Mouse (Mus musculus) CD8-positive naive resting alpha-beta T cell, adult 2 months (primary cell): ENCODE measurements around the gene Kmt2d.
A peak's percentile ranks its signal among the peaks of the same experiment; 100 is the strongest.

Experiments used
- DNase-seq, 2 experiments: peaks; one replicate each; pipeline ENCODE4 v3.0.0; 2022; ENCODE audit warnings: low read depth in 2 of 2, low spot score in 2 of 2

Gene Kmt2d

GRCm38 (mm10) chr15:98802926-98803325 is 68.1 kb downstream of the Kmt2d start:
- no peak for DNase-seq

DNA sequence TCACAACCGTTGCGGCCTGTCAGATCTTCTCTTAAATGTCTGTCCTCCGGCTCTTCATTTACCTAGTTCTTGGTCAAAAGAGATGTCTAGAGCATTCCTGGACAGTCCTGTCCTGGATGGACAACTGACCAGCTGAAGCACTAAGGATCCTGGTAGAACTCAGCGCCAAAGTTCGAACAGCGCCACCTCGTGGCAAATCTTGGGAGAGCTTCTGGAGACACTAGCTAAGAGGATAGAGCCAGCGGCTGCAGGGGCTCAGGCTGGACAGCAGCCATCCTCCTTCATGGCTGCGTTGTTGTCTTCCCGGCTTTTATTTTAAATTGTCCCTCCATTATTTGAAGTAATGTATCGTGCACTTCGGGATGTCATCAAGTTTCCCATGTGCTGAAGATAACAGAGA is 71.6 kb downstream of the Kmt2d start:
- DNase-seq: peak; percentile 73 to 74

DNA sequence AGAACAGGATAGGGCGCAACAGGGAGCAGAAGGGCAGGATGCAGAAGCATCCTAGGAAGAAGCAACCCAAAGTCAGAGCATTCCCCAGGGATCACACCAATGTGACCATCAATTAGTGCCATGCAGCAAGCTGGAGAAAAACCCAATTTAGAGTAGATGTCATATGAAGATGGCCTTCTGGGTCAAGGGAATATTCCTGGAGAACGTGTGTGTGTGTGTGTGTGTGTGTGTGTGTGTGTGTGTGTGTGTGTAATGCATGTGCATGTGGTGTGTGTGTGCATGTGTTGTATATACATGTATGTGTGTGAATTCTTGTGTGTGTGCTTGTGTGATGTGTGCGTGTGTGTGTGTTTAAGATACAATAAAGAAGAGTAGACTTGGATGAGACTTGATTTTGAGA is 72.1 kb downstream of the Kmt2d start:
- no peak for DNase-seq

DNA sequence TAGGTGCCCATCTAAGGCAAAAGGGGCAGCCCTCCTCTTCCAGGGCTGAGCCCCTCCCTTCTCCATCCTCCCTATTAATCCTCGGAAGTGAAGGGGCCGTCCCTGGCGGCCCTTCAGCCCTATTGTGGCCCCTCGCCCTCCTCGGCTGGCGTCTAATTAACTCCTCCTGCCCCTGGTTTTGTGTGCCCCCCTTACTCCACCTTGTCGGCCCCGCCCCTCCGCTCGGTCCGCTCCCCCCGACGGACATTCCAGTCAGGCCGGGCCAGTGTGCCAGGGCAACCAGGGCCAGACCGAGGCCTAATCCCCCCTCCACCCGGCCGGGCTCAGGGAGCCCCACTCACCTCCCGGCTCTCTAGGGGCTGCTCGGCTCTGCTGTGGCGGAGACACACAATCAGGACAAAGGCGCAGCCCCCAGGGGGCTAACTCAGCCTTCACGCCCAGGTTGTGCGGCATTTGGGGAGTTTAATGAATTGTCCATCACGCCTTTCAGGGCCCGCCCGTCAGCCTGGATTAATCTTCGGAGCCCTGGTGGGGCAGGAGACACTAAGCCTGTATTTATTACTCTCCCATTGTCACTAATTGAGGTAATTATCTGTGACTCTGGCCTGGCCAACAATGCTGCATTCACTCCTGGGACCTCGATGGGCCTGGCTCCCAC is 73.0 kb downstream of the Kmt2d start:
- no peak for DNase-seq

DNA sequence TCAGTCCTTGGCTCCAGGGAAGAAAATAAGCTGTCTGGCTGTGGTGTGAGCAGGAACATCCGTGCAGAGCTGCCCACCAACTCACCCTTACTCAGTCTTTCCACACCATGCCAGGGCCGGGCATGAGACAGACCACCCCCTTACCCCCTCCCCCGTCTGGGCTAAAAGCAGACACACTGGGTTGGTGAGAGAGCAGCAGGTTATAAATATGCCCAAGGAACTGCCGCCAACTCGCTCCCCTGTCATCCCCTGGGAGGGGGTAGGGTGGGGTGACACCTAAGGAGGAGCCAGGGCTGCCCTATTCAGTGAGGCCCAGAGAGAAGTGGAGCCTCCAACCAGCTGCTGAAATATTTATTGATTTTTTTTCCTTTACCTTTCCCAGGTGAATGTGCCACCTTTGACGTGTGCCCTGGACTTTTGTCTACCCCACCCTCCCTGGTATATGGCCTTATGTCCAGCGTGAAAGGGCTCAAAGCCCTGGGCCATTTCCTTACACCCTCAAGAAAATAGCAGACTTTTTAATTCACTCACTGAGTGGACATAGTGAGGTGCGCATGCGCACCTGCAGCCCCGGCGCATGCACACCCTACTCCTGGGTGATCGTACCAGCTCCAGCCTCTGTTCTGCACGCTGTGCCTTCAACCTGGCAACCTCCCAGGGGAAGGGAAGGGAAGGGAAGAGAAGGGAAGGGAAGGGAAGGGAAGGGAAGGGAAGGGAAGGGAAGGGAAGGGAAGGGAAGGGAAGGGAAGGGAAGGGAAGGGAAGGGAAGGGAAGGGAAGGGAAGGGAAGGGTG is 74.0 kb downstream of the Kmt2d start:
- DNase-seq: no peak

DNA sequence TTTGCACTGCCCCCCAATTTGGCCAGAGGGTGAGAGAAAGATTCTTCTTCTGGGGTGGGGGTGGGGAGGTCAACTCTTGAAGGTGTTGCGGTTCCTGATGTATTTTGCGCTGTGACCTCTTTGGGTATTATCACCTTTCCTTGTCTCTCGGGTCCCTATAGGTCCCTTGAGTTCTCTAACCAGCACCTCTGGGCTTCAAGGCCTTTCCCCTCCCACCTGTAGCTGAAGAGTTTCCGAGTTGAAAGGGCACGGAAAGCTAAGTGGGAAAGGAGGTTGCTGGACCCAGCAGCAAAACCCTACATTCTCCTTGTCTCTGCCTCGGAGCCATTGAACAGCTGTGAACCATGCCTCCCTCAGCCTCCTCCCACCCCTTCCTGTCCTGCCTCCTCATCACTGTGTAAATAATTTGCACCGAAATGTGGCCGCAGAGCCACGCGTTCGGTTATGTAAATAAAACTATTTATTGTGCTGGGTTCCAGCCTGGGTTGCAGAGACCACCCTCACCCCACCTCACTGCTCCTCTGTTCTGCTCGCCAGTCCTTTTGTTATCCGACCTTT is 77.8 kb downstream of the Kmt2d start:
- DNase-seq: no peak

GRCm38 (mm10) chr15:98792233-98793020 is 78.6 kb downstream of the Kmt2d start:
- DNase-seq: no peak

DNA sequence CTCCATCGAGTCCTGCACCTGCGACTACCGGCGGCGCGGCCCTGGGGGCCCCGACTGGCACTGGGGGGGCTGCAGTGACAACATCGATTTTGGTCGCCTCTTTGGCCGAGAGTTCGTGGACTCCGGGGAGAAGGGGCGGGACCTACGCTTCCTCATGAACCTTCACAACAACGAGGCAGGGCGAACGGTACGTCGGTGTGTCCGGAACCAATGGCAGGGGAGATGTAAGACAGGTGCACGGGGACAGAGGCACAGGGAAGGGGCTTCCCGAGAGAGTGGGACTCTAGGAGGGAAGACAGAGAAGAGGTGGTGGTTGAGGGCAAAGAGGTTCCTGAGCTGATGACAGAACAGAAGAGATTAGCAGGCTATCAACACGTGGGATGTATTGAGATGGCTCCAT is 79.2 kb downstream of the Kmt2d start:
- DNase-seq: no peak

DNA sequence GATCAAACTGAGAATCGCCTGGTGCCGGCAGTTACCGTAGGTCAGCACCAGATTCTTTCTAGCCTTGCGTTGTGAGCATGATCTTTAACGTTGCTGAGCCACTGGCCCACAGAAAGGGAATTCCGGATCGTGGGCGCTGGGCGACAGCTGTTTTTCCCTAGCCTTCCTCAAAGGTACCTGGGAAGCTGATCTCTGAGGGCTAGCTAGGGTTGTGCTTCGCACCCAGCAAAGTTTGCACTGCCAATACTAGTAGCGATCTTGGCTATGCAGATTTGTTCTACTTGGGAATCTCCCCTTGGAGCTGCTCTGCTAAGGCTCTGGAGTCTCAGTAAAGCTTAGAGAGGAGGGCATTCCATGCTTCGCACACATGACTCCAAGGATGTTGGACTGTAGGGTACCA is 79.8 kb downstream of the Kmt2d start:
- DNase-seq: no peak

DNA sequence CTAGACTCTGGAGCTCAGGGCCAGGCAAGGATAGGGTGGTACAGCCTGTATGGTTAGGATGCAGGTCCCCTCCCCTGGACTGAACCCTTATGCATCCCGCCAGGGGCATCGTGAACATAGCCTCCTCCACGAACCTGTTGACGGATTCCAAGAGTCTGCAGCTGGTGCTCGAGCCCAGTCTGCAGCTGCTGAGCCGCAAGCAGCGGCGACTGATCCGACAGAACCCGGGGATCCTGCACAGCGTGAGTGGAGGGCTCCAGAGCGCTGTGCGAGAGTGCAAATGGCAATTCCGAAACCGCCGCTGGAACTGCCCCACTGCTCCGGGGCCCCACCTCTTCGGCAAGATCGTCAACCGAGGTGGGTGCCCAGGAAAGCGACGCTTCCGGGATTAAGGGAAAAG is 80.2 kb downstream of the Kmt2d start:
- no peak for DNase-seq

GRCm38 (mm10) chr15:98789661-98790535 is 81.1 kb downstream of the Kmt2d start, which contains the start of gene Wnt1:
Gene Wnt1 (plus strand): TSS chr15:98789857.
- peak in 1 of 2 experiments; percentile 58 for DNase-seq

- no peak for DNase-seq
Observed at GRCm38 (mm10) chr15:98788972-98789660, 81.9 kb downstream of the Kmt2d start.

DNA sequence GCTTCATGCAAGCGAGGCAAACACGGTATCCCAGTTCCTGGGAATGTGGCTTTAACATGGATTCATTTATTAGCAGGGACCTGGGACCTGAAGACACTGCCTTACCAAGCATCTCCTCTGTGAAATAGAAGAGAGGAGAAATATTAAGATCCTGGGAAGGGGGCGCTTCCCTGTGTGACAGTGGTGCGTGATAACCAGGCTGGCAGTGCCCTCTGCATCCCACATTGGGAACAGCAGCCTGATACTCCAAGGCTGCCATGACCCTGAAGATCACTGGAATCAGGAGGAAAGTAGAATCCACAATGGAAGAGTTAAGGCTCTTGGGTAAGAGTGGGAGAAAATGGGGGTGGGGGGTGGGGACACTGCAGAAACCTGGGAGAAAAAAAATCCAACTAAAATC is 83.1 kb downstream of the Kmt2d start:
- no peak for DNase-seq

DNA sequence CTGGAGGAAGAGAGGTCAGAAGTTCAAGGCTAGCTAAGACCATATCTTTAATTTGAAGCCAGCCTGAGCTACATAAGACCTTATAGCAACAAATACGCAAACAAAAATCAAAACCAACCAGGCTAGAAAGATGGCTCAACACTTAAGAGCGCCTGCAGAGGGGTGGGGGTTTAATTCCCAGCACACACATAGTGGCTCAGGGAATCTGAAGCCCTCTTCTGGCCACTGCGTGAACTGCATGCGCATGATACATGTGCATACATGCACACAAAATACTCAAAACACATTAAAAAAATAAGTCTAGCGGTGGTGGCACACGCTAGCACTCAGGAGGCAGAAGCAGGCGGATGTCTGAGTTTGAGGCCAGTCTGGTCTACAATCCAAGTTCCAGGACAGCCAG is 85.3 kb downstream of the Kmt2d start:
- no peak for DNase-seq
